Mouse (Mus musculus) testis, adult 2 months (tissue): ENCODE measurements around the gene Rhbdf1. TPM values are rescaled to one million over a fixed set of nuclear protein-coding genes. Genes with fewer than 3 reads are reported as not detected.

ENCODE experiments used
- H3K27ac ChIP-seq: fragments of 200-500 bp; 2 replicates; pipeline ENCODE4 v1.5.1; 2012; ENCODE audit warnings: low read depth, low read length; ENCODE audit not compliant: control insufficient read depth, insufficient read depth
- H3K27me3 ChIP-seq: fragments of 200-500 bp; 2 replicates; pipeline ENCODE4 v1.6.1; 2012; ENCODE audit warnings: mild to moderate bottlenecking, low read length, moderate library complexity; ENCODE audit not compliant: control insufficient read depth, insufficient read depth
- H3K36me3 ChIP-seq: fragments of 200-500 bp; 2 replicates; pipeline ENCODE4 v1.6.1; 2012; ENCODE audit warnings: mild to moderate bottlenecking, low read length; ENCODE audit not compliant: control insufficient read depth, insufficient read depth
- H3K4me1 ChIP-seq: fragments of 200-500 bp; 2 replicates; pipeline ENCODE4 v1.6.1; 2012; ENCODE audit warnings: low read length; ENCODE audit not compliant: control insufficient read depth, insufficient read depth
- H3K4me3 ChIP-seq: fragments of 200-500 bp; 2 replicates; pipeline ENCODE4 v1.5.1; 2012; ENCODE audit warnings: low read depth, mild to moderate bottlenecking, low read length, moderate library complexity, mixed read lengths; ENCODE audit not compliant: control insufficient read depth
- CTCF ChIP-seq: fragments of 200-500 bp; IDR thresholded peaks from 2 replicates; pipeline ENCODE4 v1.5.1; 2012; ENCODE audit warnings: low read depth, mild to moderate bottlenecking, inconsistent platforms, low read length, moderate library complexity; ENCODE audit not compliant: control insufficient read depth, insufficient read depth, insufficient replicate concordance
- POLR2A ChIP-seq: fragments of 200-500 bp; IDR thresholded peaks from 2 replicates; pipeline ENCODE4 v1.6.1; 2012; ENCODE audit warnings: low read depth, mild to moderate bottlenecking, inconsistent platforms, low read length, moderate library complexity; ENCODE audit not compliant: control insufficient read depth
- polyA plus RNA-seq: library from polyadenylated mRNA; depleted of rRNA; stranded (reverse); fragments of >200 nt; gene quantifications from 2 replicates; pipeline ENCODE4 v1.2.3, GENCODE M21; 2012

Rhbdf1 gene
- polyA plus RNA-seq, 1 experiment = 9.5 TPM

DNA sequence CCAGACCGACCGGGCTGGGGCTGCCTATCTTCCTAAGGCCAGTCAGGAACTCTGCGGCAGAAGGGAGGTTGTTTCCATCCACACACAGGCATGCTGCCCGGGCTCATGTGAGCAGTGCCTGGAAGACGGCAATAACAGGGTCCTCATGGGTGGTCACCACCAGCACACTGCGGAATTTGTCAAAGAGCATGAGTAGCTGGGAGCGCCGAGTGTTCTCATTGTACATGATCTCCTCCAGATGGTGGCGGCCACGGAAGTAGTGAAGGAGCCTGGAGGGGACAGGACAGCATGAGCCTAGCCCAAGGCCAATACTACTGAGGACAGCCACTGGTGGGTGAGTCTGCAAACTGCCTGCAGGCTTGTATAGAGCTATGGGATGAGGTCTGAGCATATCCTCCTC lies 10.7 kb upstream of the Rhbdf1 start:
- Histone ChIP-seq H3K27ac (peak overlapping the region; percentile 47; the same call in 1 of the 2 replicates), H3K36me3 (no peaks in the 10 kb centered on the region; the same call in none of the 2 replicates)
- TF ChIP-seq POLR2A (no peak), CTCF (no peak)

GRCm38 (mm10) chr11:32231125-32231524 lies 9.0 kb upstream of the Rhbdf1 start:
- Histone ChIP-seq H3K4me3 (no peak overlapping the region), H3K27ac (no peak overlapping the region), H3K27me3 (no peaks in the 10 kb centered on the region), H3K36me3 (no peaks in the 10 kb centered on the region; the same call in none of the 2 replicates), H3K4me1 (peaks cover 5% of the 10 kb centered on the region)
- TF ChIP-seq POLR2A = no peak
- no peak for TF ChIP-seq CTCF

More for the DNA sequence above, 10.7 kb upstream of the Rhbdf1 start:
- Histone ChIP-seq H3K27me3 (no peaks in the 10 kb centered on the region), H3K4me3 (no peak overlapping the region), H3K4me1 (no peaks in the 10 kb centered on the region; the same call in 1 of the 2 replicates)

GRCm38 (mm10) chr11:32230220-32230619 lies 8.1 kb upstream of the Rhbdf1 start:
- Histone ChIP-seq H3K27me3 (no peaks in the 10 kb centered on the region), H3K4me1 (peaks cover 12% of the 10 kb centered on the region), H3K4me3 (no peak overlapping the region), H3K36me3 (no peaks in the 10 kb centered on the region; the same call in none of the 2 replicates), H3K27ac (no peak overlapping the region)
- TF ChIP-seq POLR2A (no peak), CTCF (no peak)

GRCm38 (mm10) chr11:32228292-32228845 lies 6.3 kb upstream of the Rhbdf1 start:
- Histone ChIP-seq H3K4me1 (peaks cover 14% of the 10 kb centered on the region), H3K27me3 (no peaks in the 10 kb centered on the region), H3K4me3 (no peak overlapping the region), H3K36me3 (no peaks in the 10 kb centered on the region; the same call in none of the 2 replicates), H3K27ac (peak overlapping the region; percentile 58)
- TF ChIP-seq POLR2A = no peak
- TF ChIP-seq CTCF = no peak

DNA sequence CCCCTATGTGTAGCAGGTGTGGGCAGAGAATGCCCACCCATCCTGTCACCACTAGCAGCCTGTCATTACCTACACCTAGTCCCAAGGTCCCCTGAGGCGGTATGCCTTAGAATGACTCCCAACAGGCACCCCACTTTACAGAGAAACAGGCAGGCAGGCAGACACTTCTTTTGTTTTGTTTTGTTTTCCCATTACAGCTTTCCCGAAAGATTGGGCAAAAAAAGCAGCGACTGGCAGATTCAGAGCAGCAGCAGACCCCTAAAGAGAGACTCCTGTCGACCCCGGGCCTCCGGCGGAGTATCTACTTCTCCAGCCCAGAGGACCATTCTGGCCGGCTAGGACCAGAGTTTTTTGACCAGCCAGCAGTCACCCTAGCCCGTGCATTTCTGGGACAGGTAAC lies 5.5 kb upstream of the Rhbdf1 start:
- no peaks in the 10 kb centered on the region for H3K36me3 ChIP-seq
- peaks cover 15% of the 10 kb centered on the region for H3K4me1 ChIP-seq
- H3K27ac ChIP-seq = no peak overlapping the region
- TF ChIP-seq CTCF = no peak
- no peak for TF ChIP-seq POLR2A
- no peaks in the 10 kb centered on the region for H3K27me3 ChIP-seq
- H3K4me3 ChIP-seq = no peak overlapping the region

DNA sequence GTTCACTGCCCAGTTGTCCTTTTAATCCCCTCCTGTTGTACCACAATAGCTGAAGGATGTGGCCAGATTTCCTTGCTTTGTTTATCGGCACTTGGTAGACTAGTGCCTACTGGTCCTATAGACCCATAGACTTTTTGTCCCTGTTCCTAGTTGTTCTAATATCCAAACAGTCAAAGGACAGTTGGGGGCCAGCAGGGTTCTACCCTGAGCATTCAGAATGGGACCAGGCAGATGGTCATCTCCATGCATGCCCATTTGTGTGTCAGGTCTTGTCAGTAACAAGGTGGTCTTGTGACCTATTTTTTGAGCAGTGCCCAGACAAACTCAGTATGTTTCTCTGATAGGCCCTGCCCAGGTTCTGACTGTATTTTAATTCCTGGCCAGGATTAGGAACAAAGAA lies 4.9 kb upstream of the Rhbdf1 start:
- peak overlapping the region; percentile 93 for H3K4me3 ChIP-seq
- H3K27ac ChIP-seq = peak overlapping the region; percentile 85
- no peaks in the 10 kb centered on the region for H3K27me3 ChIP-seq
- no peak for TF ChIP-seq POLR2A
- no peak for TF ChIP-seq CTCF
- peaks cover 19% of the 10 kb centered on the region for H3K4me1 ChIP-seq
- no peaks in the 10 kb centered on the region for H3K36me3 ChIP-seq

DNA sequence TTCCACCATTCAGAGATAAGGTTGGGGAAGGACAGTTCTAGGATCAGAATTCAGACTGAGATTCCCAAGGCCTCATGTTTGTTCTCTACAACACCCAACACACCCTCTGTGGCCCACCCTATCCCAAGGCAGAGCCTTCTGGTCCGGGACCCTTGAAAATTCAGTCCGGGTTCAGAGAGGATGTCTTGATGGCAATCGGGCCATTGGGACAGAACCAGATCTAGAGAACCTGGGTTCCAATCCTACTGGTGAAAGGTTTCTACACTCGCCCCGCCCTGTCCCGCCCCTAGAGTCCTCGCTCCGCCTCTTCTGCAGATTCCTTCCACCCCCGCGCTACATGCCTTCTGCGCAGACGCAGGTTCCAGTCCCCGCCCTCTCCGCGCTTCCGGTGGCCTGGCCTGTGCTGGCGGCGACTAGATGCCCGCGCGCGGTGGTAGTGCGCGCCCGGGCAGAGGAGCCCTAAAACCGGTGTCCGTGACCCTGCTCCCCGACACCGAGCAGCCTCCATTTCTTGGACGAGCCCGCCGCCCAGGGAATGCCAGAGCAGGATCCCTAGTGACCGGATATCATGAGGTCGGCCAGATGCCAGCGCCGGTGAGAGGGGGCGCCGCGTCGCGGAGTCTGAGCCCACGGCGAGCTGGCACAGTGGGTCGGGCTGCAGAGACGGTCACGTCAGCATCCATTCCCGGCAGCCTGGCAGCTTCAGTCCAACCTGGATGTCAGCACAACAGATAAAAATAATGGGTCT lies 4.2 kb upstream of the Rhbdf1 start, which contains the start of gene Mpg:
TSS of gene Mpg (plus strand) at position 382 of the 748 bp plus-strand sequence.
- peak within 1 kb of the TSS; percentile 85 for H3K27ac ChIP-seq
- H3K36me3 ChIP-seq = no peaks in the 10 kb centered on the region
- H3K4me3 ChIP-seq = peak within 1 kb of the TSS; percentile 93
- TF ChIP-seq CTCF = no peak
- peak; percentile 79 for TF ChIP-seq POLR2A
- peaks cover 19% of the 10 kb centered on the region for H3K4me1 ChIP-seq
- H3K27me3 ChIP-seq = 0 out of 2 replicates have a peak, but pooled peaks cover 2% of the 10 kb centered on the region
